Mouse (Mus musculus): ENCODE results near the gene Eid1.

DNA sequence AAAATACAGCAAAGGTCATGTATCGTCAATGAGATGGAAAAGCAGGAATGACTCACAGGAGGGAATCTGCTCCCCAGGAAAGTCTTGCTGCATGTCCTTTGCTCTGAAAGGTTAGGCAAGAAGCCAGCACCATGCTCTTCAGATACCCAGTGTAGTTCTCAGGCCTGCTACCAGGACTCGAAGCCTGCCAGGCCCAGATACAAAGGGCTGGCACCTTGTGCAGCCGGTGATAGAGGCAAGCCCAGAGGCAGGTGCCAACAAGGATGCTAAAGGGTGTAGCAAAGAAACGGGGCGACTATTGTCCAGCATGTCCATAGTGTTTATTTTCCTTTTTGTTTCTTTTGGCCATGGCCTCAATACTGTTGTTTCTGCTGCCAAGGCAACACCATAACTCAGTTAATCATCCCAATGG lies 33.6 kb downstream of the Eid1 start:
- TF ChIP-seq POLR2A (IDR thresholded peaks at IDR 0.05; ENCODE audit: borderline replicate concordance, low read depth, low read length): no peak
- no peak for TF ChIP-seq CTCF (IDR thresholded peaks at IDR 0.05; ENCODE audit: low read depth, low read length)

Measured in bone marrow macrophage, adult 2 months (primary cell).